Mouse (Mus musculus) embryo, embryonic 9.5 days (tissue): ENCODE measurements around the gene Itga3.
A peak's percentile ranks its signal among the peaks of the same experiment; 100 is the strongest.

Experiments
- DNase-seq: peaks from one replicate; pipeline ENCODE4 v3.0.0-alpha.2; 2017; ENCODE audit errors: extremely low spot score

Itga3 gene

GRCm38 (mm10) chr11:95071266-95071665, 5.3 kb downstream of the Itga3 start:
- DNase-seq = no peak

GRCm38 (mm10) chr11:95070140-95071107, 6.2 kb downstream of the Itga3 start:
- no peak for DNase-seq

GRCm38 (mm10) chr11:95069226-95069957, 7.2 kb downstream of the Itga3 start:
- DNase-seq = no peak

GRCm38 (mm10) chr11:95056768-95057501, 19.7 kb downstream of the Itga3 start:
- DNase-seq = no peak

GRCm38 (mm10) chr11:95053062-95053461, 23.5 kb downstream of the Itga3 start:
- no peak for DNase-seq

- DNase-seq = peak; percentile 69
These were observed 29.5 kb downstream of the Itga3 start for GRCm38 (mm10) chr11:95046980-95047680.

GRCm38 (mm10) chr11:95044185-95044870, 32.3 kb downstream of the Itga3 start:
- DNase-seq = no peak

- DNase-seq = no peak
These were observed 33.0 kb downstream of the Itga3 start for GRCm38 (mm10) chr11:95043608-95044007.

- no peak for DNase-seq
These were observed 33.5 kb downstream of the Itga3 start for GRCm38 (mm10) chr11:95043060-95043459.

- peak; percentile 88 for DNase-seq
These were observed 34.5 kb downstream of the Itga3 start for GRCm38 (mm10) chr11:95042096-95042495.

GRCm38 (mm10) chr11:95041139-95041609, 35.4 kb downstream of the Itga3 start, which contains the start of gene Pdk2:
TSS of gene Pdk2 (minus strand) at chr11:95041354.
- peak; percentile 91 for DNase-seq

- DNase-seq = no peak
These were observed 36.0 kb downstream of the Itga3 start for GRCm38 (mm10) chr11:95040491-95041138.

- no peak for DNase-seq
These were observed 36.8 kb downstream of the Itga3 start for GRCm38 (mm10) chr11:95039766-95040165.

- DNase-seq = no peak
These were observed 37.6 kb downstream of the Itga3 start for GRCm38 (mm10) chr11:95038818-95039655.

- DNase-seq = no peak
These were observed 38.3 kb downstream of the Itga3 start for GRCm38 (mm10) chr11:95038156-95038817.

- no peak for DNase-seq
These were observed 39.3 kb downstream of the Itga3 start for GRCm38 (mm10) chr11:95037306-95037705.

GRCm38 (mm10) chr11:95036521-95036920, 40.1 kb downstream of the Itga3 start:
- DNase-seq = no peak

- DNase-seq = no peak
These were observed 41.7 kb downstream of the Itga3 start for GRCm38 (mm10) chr11:95034902-95035301.

GRCm38 (mm10) chr11:95033617-95034016, 43.0 kb downstream of the Itga3 start:
- no peak for DNase-seq
